Mouse (Mus musculus) fat pad, adult 2 months (tissue): ENCODE measurements at regions not wholly inside any gene's neighbourhood (a gene's known extent, or its start where the extent isn't known, plus 50 kb on each side); places are given as distances from the start of the nearest gene placed in this dataset.

Source experiments
- DNase-seq: peaks from one replicate; pipeline ENCODE4 v3.0.0-alpha.2; 2011; ENCODE audit warnings: low read depth, low spot score; ENCODE audit errors: extremely low read depth

GRCm38 (mm10) chr10:21724351-21724750 is 131.4 kb downstream of the 1700020N01Rik start:
- peak; percentile 62 for DNase-seq

DNA sequence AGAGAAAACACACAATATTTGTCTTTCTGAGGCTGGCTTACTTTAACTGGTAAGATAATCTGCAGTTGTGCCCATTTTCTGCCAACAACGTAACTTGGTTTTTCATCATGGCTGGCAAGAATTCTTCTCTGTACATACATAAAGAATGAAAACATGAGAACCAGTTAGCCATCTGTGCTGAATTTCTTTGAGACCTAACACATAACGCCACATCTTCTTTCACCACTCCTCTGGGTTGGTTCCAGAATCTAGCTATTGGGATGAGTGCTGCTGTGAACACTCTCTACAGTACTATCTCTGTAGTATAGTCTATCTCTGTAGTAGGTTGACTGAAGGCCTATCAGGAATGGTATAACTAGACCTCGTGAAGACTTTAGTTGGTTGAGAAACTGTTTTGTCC is 132.1 kb downstream of the 1700020N01Rik start:
- no peak for DNase-seq

DNA sequence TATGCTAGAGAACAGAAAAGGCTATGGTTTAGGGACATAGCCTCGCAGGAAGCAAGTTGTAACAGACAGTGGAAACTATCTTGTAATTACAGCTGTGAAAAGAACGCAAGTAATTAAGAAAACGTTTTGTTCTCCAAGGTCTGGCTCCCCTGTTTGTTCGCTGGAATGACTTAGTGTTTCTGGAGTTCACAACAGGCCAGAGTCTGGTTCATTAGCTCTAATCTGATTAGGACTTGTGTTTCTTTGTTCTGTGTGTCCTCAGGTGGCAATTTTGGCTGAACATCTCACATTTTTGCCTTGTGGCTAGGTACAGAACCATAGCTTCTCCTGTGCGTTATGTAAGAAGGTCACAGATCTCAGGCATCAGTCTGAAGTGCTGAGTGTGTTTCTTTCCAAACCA is 141.7 kb upstream of the Sgk1 start:
- peak; percentile 33 for DNase-seq

GRCm38 (mm10) chr10:21741575-21741974 is 140.4 kb upstream of the Sgk1 start:
- no peak for DNase-seq

GRCm38 (mm10) chr10:21741976-21742745 is 139.8 kb upstream of the Sgk1 start:
- DNase-seq = no peak

GRCm38 (mm10) chr10:21743396-21743795 is 138.6 kb upstream of the Sgk1 start:
- no peak for DNase-seq

DNA sequence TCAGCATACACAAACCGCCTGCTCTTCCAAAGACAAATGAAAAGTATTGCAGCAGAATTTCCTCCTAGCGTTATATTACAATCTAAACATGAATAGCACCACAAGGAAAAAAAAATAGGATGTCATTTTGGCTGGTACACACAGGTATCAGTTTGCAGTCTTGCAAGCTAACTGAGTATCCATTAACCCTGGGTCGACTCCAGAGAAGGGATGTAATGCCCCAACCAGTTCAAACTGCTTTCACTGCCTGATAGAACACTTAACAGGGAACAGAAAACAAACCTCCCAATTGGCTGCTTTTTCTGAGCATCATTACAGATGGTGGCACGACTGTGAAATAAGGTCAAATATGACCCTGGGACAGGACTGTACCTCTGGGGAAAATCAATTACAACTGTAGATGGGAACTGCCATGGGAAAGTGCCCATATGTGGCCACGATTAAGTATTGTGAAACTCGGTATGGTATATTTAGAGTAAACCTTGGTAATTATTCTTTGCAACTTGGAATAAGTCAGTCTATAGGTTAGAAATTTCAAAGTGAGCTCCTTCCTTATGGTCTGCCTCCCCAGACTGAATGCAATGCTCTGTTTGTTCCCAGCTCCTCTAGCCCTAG is 137.5 kb upstream of the Sgk1 start:
- DNase-seq = no peak

DNA sequence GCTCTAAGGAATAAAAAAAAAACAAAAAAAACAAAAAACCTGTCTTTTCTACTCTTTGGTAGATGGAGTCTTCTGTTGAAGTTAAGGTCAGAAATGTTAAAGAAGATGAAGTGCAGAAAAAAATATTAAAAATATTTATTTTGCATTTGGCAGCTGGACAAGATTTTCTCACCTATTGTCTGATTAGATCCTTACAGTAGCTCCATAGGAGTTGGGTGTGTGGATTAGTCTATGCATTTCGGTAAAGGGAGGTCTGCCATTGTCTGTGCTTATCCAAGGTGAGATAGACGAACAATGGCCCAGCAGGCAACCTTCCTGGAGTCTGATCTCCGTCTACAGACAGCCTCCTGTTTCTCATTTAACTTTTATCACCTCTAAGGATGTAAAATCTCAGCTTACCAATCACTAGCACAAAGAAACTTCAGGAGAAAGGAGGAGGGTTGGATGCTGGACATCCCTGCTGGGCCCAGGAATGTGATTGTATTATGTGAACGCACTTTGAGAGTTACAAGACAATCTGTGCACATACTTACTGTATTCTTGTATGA is 136.0 kb upstream of the Sgk1 start:
- DNase-seq = no peak

DNA sequence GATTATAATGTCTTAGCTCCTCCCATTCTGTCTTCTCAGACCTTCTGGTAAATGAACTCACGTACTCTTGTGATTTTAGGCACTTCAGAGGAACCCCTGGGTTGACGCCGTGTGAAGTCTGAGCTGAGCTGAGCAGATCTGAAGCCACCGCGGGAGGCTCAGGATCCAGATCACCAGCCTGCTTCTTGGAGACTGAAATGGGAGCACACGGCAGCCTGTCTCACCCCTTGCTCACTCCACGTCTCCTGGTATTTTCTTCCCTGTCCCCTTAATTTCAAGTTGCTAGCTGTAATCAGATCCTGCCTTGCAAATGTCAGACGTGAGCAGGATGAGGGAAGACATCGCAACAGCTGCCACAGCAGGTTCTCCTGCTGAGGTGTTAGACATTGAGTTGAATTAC is 135.3 kb upstream of the Sgk1 start:
- no peak for DNase-seq

GRCm38 (mm10) chr10:21751326-21751725 is 130.7 kb upstream of the Sgk1 start:
- DNase-seq = no peak

GRCm38 (mm10) chr10:21752392-21752791 is 129.6 kb upstream of the Sgk1 start:
- DNase-seq = no peak

DNA sequence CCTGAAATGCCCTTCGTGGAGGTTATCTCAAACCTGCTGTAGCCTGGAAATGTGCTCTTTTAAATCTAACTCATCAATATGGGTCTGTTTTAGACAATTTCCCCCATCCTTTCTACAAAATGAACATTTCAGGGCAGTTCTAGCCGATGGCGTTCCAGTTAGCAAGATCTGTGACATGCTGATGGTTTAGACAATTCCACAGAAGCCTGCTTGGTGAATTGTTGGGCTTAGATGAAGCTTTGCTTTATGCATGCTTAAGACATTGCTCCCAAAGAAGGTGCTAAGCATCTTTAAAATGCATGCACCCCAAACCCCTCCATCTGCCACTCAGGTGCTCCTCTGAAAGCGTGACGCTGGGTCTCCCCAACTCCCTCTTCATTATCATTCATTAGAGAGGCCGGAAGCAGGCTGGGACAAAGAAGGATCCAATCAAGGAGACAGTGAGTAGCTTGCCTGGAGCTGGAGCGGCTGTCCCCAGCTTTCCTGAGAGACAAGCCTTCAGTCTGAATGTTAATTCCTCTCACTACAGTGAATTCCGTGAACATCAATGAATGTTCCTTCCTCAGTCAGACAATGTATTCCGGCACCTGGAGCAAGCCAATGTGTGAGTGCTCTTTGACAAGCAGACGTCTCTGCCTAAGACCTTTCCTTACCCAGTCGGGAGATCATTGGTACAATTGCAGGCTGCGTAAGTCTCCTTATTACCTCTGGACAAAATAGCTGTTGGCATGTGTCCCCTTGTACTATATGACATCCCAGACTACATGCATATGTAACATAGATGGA is 127.0 kb upstream of the Sgk1 start:
- DNase-seq = no peak

DNA sequence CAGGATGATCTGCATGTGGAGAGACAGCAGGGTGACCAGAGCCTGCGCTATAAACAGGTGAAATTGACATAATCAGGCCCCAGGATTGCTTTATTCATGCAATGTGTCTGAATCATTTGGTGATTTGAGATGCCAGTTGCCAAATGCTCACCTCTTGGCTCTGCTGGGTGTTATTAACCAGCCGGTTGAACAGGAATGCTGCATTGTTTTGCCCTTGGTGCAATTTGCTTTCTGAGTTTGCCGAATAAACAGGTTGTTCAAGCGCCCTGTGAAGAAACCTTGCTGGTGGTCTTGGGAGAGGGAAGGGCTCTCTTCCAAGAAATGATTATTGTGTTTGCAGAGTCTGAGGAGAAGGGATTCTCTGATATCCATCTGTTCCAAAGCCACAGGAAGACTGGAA is 126.3 kb upstream of the Sgk1 start:
- no peak for DNase-seq

- no peak for DNase-seq
Measured at GRCm38 (mm10) chr10:21756811-21757210, 125.2 kb upstream of the Sgk1 start.

DNA sequence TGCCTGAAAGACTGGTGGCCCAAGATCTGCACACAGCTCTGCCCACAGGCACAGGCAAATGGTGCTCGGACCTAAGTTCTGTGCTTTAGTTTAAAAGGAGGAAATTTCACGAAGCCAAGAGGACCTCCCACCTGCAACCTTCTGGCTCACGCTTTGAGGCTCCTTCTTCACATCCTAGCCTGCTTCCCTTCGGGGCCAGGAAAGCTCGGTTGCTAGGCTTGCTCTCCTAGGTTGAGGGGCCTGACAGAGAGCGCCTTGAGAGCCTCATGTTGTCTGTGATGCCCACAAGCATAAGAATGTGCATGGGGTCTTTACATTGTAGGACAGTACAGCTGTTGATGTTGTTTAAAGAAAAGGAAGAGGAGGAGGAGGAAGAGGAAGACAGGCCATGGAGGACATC is 123.9 kb upstream of the Sgk1 start:
- no peak for DNase-seq

DNA sequence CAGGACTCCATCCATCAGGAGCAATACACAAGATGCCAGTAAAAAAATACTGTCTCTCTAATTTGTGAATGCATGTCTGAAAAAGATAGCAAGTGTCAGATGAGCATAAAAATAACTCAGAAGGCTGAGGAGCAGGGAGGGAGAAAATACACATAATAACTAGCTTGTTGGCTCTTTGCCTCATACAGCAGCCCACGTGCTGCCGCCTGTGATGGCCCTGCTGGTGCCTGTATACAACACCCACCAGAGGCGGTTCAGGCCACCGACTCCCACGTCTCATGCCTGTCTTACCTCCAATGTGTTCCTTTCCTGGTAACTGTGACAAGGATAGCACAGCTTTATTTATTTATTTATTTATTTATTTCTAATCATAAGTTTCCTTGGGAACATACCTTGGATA is 119.5 kb upstream of the Sgk1 start:
- no peak for DNase-seq

- no peak for DNase-seq
Measured at GRCm38 (mm10) chr10:21763017-21763964, 118.7 kb upstream of the Sgk1 start.

DNA sequence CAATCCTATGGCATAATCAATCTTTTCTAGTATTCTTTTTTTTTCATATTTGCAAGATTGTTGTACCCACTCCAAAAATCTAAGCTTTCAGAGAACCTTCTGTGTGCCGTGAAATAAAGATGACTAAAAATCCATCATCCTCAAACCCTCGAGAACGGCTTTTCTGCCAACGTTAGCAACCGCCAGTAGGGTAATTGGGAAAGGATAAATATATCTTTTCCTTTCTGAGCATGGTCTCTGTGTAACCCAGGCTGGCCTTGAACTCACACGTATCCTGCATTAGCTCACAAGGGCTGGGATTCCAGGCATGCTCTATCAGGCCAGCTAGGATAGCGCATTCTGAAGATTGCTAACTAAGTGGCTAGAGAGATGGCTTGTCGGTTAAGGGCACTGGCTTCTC is 117.9 kb upstream of the Sgk1 start:
- DNase-seq = no peak

- DNase-seq = no peak
Measured at GRCm38 (mm10) chr10:21764891-21765290, 117.1 kb upstream of the Sgk1 start.

GRCm38 (mm10) chr10:21773548-21773947 is 108.4 kb upstream of the Sgk1 start:
- no peak for DNase-seq

- DNase-seq = no peak
Measured at GRCm38 (mm10) chr10:21775441-21775840, 106.5 kb upstream of the Sgk1 start.
